Mouse (Mus musculus): ENCODE data around the gene Kng2. TPM values are rescaled to one million over a fixed set of nuclear protein-coding genes. Genes with fewer than 3 reads are reported as not detected.

Gene Kng2
- polyA plus RNA-seq, 1 experiment from 2014 or later: 0.13 TPM

- no peak overlapping the region for H3K27ac ChIP-seq (ENCODE audit: low read depth, low read length)
- no peak overlapping the region for H3K4me3 ChIP-seq (ENCODE audit: low read depth, low read length)
- H3K9ac ChIP-seq (ENCODE audit: low read length): no peak overlapping the region
- DNase-seq (ENCODE audit: low spot score): no peak
- H3K36me3 ChIP-seq (ENCODE audit: control insufficient read depth, insufficient read depth, low read length): no peaks in the 10 kb centered on the region
- no peak overlapping the region for H3K4me2 ChIP-seq (ENCODE audit: low read length)
- 64% methylated on average over 1 of the region's 1 CpGs for WGBS
- ATAC-seq: no peak
- no peaks in the 10 kb centered on the region for H3K27me3 ChIP-seq (replicated peaks; ENCODE audit: control insufficient read depth, insufficient read depth, low read length)
- H3K4me1 ChIP-seq (ENCODE audit: control insufficient read depth, insufficient read depth, low read length): no peaks in the 10 kb centered on the region
- no peaks in the 10 kb centered on the region for H3K9me3 ChIP-seq (replicated peaks; ENCODE audit: control insufficient read depth, low read length)
Observed at GRCm38 (mm10) chr16:22967383-22968030, 61.8 kb downstream of the Kng2 start.

DNA sequence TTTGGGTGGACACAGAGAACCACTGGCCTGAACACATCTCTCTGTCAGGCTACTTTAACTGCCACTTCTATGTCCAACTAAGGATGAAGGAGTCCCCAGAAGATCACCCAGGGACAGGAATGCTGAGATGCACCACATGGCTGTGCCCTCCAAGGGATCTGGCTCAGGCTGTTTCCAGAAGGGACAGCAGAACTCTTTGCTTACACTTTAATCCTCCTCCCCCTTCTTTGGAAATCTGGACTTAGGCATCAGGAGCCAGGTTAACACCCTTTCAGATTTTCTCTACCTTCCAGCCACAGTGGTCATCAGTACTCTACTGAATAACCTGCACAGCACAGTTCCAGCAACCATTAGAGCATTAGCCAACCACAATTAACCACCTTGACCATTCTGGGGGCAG is 66.0 kb downstream of the Kng2 start:
- Histone ChIP-seq H3K4me3 (ENCODE audit: low read depth, low read length) (no peak overlapping the region), H3K9ac (ENCODE audit: low read length) (no peak overlapping the region), H3K27ac (ENCODE audit: low read depth, low read length) (no peak overlapping the region), H3K4me2 (ENCODE audit: low read length) (no peak overlapping the region), H3K36me3 (ENCODE audit: control insufficient read depth, insufficient read depth, low read length) (no peaks in the 10 kb centered on the region), H3K9me3 (replicated peaks; ENCODE audit: control insufficient read depth, low read length) (no peaks in the 10 kb centered on the region), H3K4me1 (ENCODE audit: control insufficient read depth, insufficient read depth, low read length) (no peaks in the 10 kb centered on the region), H3K27me3 (replicated peaks; ENCODE audit: control insufficient read depth, insufficient read depth, low read length) (no peaks in the 10 kb centered on the region)
- no peak for ATAC-seq
- DNase-seq (ENCODE audit: low spot score): no peak

DNA sequence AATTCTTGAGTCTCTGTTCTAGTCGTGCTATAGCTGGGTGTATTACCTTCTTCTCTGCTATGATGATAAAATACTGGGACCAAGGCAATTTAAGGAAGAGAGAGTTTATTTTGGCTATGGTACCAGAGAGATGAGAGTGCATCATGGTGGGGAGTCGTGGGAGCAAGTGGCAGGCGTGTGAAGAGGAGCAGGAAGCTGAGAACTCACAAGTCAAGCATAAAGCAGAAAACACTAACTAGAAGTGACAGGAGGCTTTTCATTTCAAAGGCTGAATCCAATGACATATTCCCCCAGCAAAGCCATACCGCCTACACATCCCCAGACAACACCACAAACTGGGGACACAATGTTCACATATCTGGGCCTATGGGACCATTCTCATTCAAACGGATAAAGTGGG is 67.0 kb downstream of the Kng2 start:
- ATAC-seq (no peak), DNase-seq (ENCODE audit: low spot score) (no peak)
- 75% methylated on average over 5 of the region's 5 CpGs for WGBS

GRCm38 (mm10) chr16:22961073-22961472 is 68.2 kb downstream of the Kng2 start:
- Histone ChIP-seq H3K4me2 (ENCODE audit: low read length) (no peak overlapping the region), H3K4me3 (ENCODE audit: low read depth, low read length) (no peak overlapping the region), H3K27me3 (replicated peaks; ENCODE audit: control insufficient read depth, insufficient read depth, low read length) (no peaks in the 10 kb centered on the region), H3K27ac (ENCODE audit: low read depth, low read length) (no peak overlapping the region), H3K9me3 (replicated peaks; ENCODE audit: control insufficient read depth, low read length) (no peaks in the 10 kb centered on the region), H3K4me1 (ENCODE audit: control insufficient read depth, insufficient read depth, low read length) (no peaks in the 10 kb centered on the region), H3K9ac (ENCODE audit: low read length) (no peak overlapping the region), H3K36me3 (ENCODE audit: control insufficient read depth, insufficient read depth, low read length) (no peaks in the 10 kb centered on the region)
- ATAC-seq (no peak), DNase-seq (ENCODE audit: low spot score) (no peak)
- WGBS: 93% methylated on average over 8 of the region's 8 CpGs

More for the DNA sequence above, 67.0 kb downstream of the Kng2 start:
- no peak overlapping the region for H3K9ac ChIP-seq (ENCODE audit: low read length)
- H3K27me3 ChIP-seq (replicated peaks; ENCODE audit: control insufficient read depth, insufficient read depth, low read length): no peaks in the 10 kb centered on the region
- H3K36me3 ChIP-seq (ENCODE audit: control insufficient read depth, insufficient read depth, low read length): no peaks in the 10 kb centered on the region
- H3K9me3 ChIP-seq (replicated peaks; ENCODE audit: control insufficient read depth, low read length): no peaks in the 10 kb centered on the region
- H3K27ac ChIP-seq (ENCODE audit: low read depth, low read length): no peak overlapping the region
- no peak overlapping the region for H3K4me2 ChIP-seq (ENCODE audit: low read length)
- no peak overlapping the region for H3K4me3 ChIP-seq (ENCODE audit: low read depth, low read length)
- H3K4me1 ChIP-seq (ENCODE audit: control insufficient read depth, insufficient read depth, low read length): no peaks in the 10 kb centered on the region

DNA sequence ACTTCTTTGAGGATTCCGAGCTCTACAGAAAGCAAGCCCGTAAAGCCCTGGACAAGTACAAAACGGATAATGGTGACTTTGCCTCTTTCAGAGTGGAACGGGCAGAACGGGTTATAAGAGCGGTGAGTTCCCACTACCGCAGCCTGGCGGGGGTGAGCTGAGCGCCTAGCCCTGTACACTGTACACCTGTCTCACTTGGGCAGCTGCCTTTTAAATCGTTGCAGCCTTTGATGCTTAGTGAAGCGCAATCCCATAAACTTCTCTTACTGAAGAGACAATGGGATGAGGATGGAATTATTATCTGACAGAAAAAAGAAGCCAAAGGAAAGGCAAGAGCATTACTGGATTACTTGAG is 73.2 kb downstream of the Kng2 start:
- WGBS: 78% methylated on average over 11 of the region's 11 CpGs
- Histone ChIP-seq H3K36me3 (ENCODE audit: control insufficient read depth, insufficient read depth, low read length) (no peaks in the 10 kb centered on the region), H3K4me1 (ENCODE audit: control insufficient read depth, insufficient read depth, low read length) (no peaks in the 10 kb centered on the region), H3K27me3 (replicated peaks; ENCODE audit: control insufficient read depth, insufficient read depth, low read length) (no peaks in the 10 kb centered on the region), H3K9ac (ENCODE audit: low read length) (no peak overlapping the region), H3K4me3 (ENCODE audit: low read depth, low read length) (no peak overlapping the region), H3K9me3 (replicated peaks; ENCODE audit: control insufficient read depth, low read length) (no peaks in the 10 kb centered on the region), H3K27ac (ENCODE audit: low read depth, low read length) (no peak overlapping the region), H3K4me2 (ENCODE audit: low read length) (no peak overlapping the region)
- ATAC-seq (no peak; the same call in 1 of the 2 replicates), DNase-seq (ENCODE audit: low spot score) (no peak)

DNA sequence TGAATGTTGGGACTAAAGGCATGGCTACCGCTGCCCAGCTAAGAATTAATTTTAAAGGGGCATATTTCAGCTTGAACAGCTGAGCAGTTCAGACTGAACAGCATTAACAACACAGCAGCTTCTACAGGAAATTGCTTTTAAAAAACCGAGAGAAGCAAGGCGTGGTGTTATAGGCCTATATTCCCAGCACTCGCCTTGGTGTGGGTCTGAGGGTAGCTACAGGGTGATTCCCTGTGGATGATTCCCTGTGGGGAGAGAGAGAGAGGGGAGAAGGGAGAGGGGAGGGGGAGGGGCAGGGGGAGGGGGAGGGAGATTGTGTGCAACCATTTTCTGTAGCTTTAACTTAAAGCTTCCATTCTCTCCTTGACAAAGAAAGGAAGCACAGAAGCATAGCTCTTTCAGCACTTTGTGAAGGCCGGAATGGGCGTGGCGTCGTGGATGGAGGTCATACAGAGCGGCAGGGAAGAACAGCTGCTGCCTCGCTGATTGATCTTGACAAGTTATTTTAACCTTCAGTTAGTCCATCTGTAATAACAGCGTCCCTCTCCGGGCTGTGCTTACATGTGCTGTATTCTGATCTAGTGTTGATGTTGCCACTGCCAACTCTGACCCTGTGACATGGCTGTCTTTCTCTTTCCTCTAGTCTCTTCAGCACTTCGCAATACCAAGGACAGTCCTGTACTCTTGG is 73.7 kb downstream of the Kng2 start:
- Histone ChIP-seq H3K4me2 (ENCODE audit: low read length) (no peak overlapping the region), H3K4me1 (ENCODE audit: control insufficient read depth, insufficient read depth, low read length) (no peaks in the 10 kb centered on the region), H3K4me3 (ENCODE audit: low read depth, low read length) (no peak overlapping the region), H3K27ac (ENCODE audit: low read depth, low read length) (no peak overlapping the region), H3K9ac (ENCODE audit: low read length) (no peak overlapping the region), H3K27me3 (replicated peaks; ENCODE audit: control insufficient read depth, insufficient read depth, low read length) (no peaks in the 10 kb centered on the region), H3K36me3 (ENCODE audit: control insufficient read depth, insufficient read depth, low read length) (no peaks in the 10 kb centered on the region), H3K9me3 (replicated peaks; ENCODE audit: control insufficient read depth, low read length) (no peaks in the 10 kb centered on the region)
- WGBS: 60% methylated on average over 13 of the region's 13 CpGs
- ATAC-seq (peak; percentile 29), DNase-seq (ENCODE audit: low spot score) (peak; percentile 41)

- Histone ChIP-seq H3K9me3 (replicated peaks; ENCODE audit: control insufficient read depth, low read length) (no peaks in the 10 kb centered on the region), H3K4me3 (ENCODE audit: low read depth, low read length) (no peak overlapping the region), H3K27me3 (replicated peaks; ENCODE audit: control insufficient read depth, insufficient read depth, low read length) (no peaks in the 10 kb centered on the region), H3K4me2 (ENCODE audit: low read length) (no peak overlapping the region), H3K27ac (ENCODE audit: low read depth, low read length) (no peak overlapping the region), H3K4me1 (ENCODE audit: control insufficient read depth, insufficient read depth, low read length) (no peaks in the 10 kb centered on the region), H3K36me3 (ENCODE audit: control insufficient read depth, insufficient read depth, low read length) (no peaks in the 10 kb centered on the region), H3K9ac (ENCODE audit: low read length) (no peak overlapping the region)
- 36% methylated on average over 4 of the region's 4 CpGs for WGBS
- no peak for DNase-seq (ENCODE audit: low spot score)
- no peak for ATAC-seq
Observed at GRCm38 (mm10) chr16:22953069-22953468, 76.2 kb downstream of the Kng2 start.

DNA sequence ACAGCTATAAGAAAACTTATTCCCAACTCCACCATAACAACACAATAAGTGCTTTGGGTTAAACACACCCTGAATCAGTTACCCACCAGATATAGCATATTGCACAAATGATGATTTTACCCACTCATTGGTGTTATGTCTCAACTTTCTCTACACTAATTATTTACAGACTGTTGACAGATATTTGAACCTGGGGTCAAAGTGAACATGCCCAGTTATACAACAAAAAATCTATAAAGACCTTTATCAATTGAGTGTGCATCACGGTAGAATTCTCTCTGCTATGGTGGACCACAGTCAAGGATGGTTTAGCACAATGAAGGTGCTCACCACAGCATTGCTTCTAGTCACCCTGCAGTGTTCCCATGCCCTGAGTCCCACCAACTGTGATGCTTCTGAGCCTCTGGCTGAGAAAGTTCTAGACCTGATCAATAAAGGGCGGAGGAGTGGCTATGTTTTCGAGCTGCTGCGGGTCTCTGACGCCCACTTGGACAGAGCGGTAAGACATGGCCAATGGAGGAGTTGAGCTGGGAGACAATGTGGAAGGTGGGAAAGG is 78.4 kb downstream of the Kng2 start, which contains the start of gene Hrg:
Gene Hrg, plus strand, starts transcription at position 233 of the 556 bp plus-strand sequence.
- no peak for DNase-seq (ENCODE audit: low spot score)
- Histone ChIP-seq H3K36me3 (ENCODE audit: control insufficient read depth, insufficient read depth, low read length) (no peaks in the 10 kb centered on the region), H3K4me2 (ENCODE audit: low read length) (no peak within 1 kb of the TSS), H3K27me3 (replicated peaks; ENCODE audit: control insufficient read depth, insufficient read depth, low read length) (no peaks in the 10 kb centered on the region), H3K9ac (ENCODE audit: low read length) (no peak within 1 kb of the TSS), H3K27ac (ENCODE audit: low read depth, low read length) (no peak within 1 kb of the TSS), H3K9me3 (replicated peaks; ENCODE audit: control insufficient read depth, low read length) (no peaks in the 10 kb centered on the region), H3K4me1 (ENCODE audit: control insufficient read depth, insufficient read depth, low read length) (no peaks in the 10 kb centered on the region), H3K4me3 (ENCODE audit: low read depth, low read length) (no peak within 1 kb of the TSS)
- no peak for ATAC-seq
- 95% methylated on average over 6 of the region's 6 CpGs for WGBS

DNA sequence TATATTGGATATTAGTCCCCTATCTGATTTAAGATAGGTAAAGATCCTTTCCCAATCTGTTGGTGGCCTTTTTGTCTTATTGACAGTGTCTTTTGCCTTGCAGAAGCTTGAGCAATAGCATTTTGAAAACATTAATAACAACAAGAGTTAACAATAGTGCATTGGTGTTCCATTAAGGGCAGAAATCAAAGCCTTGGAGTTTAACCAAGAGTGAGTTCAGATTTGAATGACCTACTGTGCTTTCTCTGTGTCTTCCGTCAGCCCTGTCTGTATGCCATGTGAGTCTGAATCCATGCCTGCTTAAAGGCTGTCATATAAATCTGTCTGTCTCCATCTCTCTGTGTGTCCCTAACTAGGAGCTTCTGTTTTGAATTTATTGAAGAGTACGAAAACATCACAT is 81.9 kb downstream of the Kng2 start:
- no peak overlapping the region for H3K4me2 ChIP-seq (ENCODE audit: low read length)
- H3K36me3 ChIP-seq (ENCODE audit: control insufficient read depth, insufficient read depth, low read length): no peaks in the 10 kb centered on the region
- H3K9ac ChIP-seq (ENCODE audit: low read length): no peak overlapping the region
- WGBS: 76% methylated on average over 2 of the region's 2 CpGs
- ATAC-seq (no peak), DNase-seq (ENCODE audit: low spot score) (no peak)
- H3K9me3 ChIP-seq (replicated peaks; ENCODE audit: control insufficient read depth, low read length): no peaks in the 10 kb centered on the region
- H3K27me3 ChIP-seq (replicated peaks; ENCODE audit: control insufficient read depth, insufficient read depth, low read length): no peaks in the 10 kb centered on the region
- no peak overlapping the region for H3K27ac ChIP-seq (ENCODE audit: low read depth, low read length)
- no peak overlapping the region for H3K4me3 ChIP-seq (ENCODE audit: low read depth, low read length)
- no peaks in the 10 kb centered on the region for H3K4me1 ChIP-seq (ENCODE audit: control insufficient read depth, insufficient read depth, low read length)

All from forebrain, embryonic 14.5 days (tissue).